Mouse (Mus musculus) 3T3-L1 (cell line): ENCODE measurements around the gene Cenpj.
A peak's percentile ranks its signal among the peaks of the same experiment; 100 is the strongest.

Experiments
- DNase-seq: peaks from one replicate; pipeline ENCODE4 v3.0.0-alpha.2; 2015; ENCODE audit warnings: low read depth, low spot score

Gene Cenpj

DNA sequence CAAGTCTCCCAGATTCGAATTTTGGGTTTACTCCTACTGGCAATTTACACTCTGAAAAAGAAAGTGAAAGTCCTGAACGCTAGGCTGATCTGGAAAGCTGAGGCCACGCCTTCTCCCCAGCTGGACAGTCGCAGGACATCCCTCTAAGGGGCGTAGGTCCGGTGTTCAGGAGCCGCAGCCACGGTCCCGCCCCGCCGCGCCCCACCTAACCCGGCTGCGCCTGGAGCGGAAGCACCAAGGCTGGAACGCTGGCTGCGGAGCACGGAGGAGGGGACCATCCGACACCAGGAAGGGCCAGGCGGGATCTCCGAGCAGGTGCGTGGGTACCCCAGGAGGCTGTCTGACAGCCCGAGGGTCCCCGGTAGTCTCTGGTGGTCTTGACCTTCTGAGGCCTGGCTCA, at the start of gene Cenpj, which contains the start of gene Parp4:
Gene Cenpj, minus strand, starts transcription at position 10 of the 400 bp plus-strand sequence.
Gene Parp4, plus strand, starts transcription at position 204 of the 400 bp plus-strand sequence.
- peak; percentile 93 for DNase-seq

DNA sequence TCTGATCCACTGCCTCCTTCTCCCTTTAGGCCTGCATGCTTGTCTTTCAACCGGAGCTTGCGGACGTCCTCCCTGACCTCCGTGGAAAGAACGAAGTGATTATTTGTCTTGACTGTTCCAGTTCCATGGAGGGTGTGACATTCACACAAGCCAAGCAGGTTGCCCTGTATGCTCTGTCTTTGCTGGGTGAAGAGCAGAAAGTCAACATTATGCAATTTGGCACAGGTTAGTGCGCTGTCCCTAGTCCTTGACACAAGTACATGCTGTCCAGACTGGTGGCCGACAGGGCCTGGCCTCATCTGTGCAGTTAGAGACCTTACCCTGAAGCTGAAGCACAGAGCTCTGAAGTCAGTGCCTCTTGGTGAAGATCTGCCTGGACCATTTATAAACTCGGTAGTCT, 45.2 kb upstream of the Cenpj start:
- no peak for DNase-seq

DNA sequence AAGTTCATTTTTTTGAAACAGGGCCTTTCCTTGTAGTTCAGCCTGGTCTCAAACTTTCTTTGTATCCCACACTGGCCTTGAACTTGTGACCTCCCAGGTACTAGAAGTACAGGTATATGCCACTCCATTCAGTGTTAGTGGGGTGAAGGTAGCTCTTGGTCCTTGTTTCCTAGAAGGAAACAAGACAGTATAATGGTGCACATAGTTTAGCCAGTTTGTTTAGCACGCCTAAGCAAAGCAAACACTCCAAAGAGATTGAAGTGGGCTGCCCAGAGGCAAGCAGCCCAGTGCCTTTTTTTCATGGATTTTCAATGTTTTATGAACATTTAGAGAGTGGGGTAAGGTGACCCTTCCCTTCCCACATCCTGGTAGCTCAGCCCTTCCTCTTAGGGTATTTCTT, 42.2 kb upstream of the Cenpj start:
- no peak for DNase-seq

DNA sequence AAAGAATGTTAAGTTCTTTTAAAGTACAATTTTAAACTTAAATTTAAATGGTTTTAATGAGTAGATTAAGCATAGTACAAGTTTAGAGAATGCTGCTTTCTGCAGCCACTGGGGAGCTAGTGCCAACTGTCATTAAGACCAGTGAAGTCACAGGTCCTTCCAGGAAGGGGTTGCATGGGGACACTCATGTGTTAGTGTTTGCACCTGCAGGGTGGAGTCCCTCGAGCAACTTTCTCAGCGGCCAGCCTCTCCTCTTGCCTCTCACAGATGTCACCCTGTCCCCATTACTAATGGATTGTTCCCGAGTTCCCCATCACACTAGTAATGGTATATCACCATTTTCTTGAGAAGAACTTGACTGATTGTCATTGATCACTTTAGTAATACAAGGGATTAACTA, 38.0 kb upstream of the Cenpj start:
- DNase-seq: no peak

DNA sequence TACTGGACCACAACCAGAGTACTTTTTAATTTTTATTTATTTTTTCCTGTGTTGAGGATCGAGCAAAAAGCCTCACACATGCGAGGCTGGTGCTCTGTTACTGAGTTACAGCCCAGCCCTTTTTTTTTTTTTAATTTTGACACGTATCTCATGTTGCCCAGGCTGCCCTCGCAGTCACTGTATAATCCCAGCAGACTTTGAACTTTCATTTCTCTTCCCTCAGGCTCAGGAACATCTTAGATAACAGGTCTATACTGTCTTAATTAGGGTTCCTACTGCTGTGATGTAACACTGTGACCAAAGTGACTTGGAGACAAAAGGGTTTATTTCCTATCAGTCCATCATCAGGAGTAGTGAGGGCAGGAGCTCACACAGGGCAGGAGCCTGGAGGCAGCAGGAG, 29.9 kb upstream of the Cenpj start:
- no peak for DNase-seq

DNA sequence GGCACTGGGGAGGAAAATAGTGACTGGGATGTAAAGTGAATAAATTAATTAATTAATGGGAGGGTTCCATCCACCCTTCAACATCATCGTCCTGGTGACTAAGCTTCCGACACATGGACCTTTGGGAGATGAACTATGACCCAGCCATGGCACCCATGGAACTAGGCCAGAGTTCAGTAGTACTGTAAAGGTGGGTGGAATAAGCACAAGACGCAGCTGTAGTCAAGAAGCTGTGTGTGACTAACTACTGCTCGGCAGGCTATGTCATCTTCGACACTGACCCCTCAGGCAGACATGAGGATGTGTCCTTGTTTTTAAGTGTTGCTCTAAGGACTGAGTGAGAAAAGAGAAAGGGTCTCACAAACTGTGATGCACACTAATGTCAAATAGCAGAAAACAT, 29.2 kb upstream of the Cenpj start:
- DNase-seq: no peak

DNA sequence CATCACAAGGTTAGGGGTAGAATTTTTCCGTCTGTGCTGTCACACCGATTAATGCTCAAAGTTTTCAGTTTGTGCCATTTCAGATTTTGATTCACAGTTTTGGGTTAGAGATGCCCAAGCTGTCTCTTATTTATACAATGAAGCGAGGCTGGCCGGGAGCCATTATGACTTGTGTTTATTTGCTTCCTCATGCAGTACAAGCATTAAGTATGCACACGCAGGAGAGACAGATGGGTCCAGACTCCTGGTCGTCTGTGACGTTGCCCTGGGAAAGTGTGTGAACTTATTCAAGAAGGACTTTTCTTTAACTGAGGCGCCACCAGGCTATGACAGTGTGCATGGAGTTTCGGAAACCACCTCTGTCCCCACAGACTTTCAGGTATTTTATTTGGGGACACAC, 26.8 kb upstream of the Cenpj start:
- DNase-seq: no peak

DNA sequence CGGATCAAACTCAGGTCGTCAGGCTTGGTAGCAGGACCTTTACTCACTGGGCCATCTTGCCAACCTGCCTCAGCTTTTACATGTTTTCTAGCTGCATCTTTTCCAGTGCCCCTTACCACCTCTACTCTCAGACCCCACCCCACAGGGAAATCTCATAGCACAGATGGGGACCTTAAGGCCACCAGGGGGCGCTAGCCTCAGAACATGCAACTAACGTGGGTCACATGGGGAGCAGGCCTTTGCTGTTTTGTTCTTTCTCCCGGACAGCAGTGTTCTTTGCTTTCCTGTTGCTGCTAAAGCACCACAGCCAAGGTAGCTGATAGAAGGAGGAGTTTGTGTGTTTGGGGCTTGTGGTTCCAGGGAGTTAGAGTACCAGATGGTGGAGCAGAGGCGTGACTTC, 23.5 kb upstream of the Cenpj start:
- peak; percentile 43 for DNase-seq

DNA sequence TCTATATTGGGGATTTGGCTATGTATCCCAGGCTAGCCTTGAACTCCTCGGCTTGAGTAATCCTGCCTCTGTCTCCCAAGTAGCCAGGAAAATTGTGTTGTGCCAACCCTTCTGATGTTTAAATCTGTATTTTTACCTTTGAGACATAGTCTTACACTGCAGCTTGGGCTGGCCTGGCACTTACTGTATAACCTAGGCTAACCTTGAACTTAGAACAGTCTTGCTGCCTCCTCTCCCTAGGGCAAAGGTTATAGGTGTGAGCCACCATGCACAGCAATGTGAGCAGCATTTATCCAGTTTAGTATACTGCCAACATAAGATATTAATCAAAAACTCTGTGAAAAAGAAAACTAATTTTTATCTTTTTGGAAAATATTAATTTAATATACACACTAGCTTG, 19.6 kb upstream of the Cenpj start:
- no peak for DNase-seq

DNA sequence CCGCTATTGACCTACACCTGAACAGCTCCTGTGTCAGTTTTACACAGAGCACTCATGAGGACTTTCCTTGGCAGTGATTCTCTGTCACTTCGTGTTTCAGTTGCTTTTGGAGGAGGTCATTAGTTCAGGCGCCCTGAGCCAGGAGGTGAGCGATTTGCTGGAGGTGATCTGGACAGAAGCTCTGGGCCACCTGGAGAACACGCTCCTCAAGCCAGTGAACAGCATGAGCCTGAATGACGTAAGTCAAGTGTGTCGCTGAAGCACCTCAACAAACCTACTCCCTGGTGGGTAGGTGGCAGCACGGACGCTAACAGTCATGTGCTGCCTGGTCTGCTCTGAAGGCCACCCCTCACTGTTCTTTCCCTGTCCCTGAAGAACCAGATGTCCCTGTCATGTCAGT, 17.0 kb upstream of the Cenpj start:
- DNase-seq: no peak

DNA sequence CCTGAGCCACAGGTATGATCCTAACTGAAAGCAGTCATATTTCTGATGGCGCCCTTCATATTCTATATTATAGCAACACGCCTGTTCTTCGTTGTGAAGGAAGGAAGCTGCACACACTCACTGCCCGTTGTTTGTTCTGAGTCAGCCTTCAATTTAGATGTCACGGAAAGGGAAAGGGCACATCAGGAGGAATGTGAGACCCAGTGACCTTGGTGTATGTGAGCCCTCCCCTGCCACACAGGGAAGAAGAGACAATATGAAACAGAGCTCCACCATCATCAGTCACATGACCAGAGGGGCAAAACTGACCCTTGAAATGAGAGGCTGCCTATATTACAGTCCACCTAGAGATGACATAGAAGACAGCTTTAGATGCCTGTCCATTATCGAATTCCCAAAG, 7.1 kb upstream of the Cenpj start:
- DNase-seq: no peak

DNA sequence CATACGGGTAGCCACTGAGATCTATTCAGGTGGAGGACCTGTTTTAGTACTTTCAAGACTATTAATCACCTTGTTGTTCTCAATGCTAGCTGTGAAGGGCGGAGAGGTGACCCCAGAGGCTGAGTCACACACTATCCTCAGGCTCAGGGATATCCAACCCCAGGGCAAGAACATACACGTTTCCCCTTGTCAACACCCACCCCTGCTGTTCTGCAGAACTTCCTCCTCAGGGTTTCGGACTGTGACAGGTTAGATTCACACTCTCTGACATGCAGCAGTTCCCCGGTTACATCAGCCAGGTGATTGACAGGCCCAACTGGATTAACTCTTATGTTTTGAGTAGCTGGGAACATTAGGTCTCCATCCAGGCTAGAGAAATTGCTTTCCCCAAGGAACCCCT, 5.9 kb upstream of the Cenpj start:
- DNase-seq: no peak

DNA sequence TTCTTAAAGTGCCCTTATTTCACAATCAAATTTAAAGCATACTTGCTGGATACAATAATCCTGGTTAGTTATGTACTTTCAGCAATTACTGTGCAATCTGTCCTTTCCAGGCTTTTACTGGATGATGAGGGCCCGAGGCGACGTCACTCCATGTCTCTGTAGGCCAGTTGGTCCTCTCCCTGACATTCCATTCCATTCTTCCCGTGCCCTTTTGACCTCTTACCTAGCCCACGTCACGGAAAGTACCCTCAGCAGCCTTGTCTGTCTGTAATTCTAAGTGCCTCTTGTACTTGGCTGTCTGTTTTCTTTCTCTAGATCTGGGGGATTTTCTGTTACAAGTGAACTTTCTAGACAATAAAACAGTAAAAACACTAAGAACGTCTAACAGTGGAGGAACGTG, 3.8 kb upstream of the Cenpj start:
- DNase-seq: no peak

DNA sequence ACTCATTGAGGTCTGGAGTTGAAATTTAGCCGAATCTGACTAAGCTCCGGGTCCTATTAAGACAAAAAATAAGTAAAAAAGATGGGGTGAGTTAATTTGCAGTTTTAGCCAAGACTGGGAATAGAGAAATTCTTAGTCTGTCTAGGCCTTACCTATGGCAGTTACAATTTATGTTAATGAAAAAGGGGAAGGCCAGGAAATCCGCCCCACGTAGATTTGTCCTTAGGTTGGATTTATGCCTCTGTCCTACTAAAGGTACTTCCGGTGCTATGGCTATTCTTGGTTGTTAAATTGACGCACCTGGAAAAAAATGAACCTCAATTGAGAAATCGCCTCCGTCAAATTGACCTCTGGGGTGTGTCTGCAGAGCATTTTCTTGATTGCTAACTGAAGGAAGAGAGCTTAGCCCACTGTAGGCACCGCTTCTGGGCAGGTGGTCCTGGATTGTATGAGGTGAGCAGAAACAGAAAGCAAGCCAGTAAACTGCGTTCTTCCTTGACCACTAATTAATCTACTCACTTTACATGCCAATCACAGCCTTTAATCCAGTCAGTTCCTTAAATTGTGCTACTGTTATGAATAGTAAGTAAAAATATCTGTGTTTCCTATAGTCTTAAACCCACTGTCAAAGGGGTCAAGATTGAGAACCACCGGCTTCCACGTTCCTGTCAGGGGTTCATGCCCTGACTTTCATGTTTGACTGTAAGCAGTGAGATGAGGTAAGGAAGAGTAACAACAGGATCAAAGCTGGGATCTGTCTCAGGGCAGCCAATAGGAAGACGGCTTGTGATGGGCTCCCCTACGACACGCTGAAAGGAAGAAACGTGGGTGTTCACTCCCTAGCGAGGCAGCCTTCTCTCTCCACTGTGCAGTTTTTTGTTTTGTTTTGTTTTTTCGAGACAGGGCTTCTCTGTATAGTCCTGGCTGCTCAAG, 1.0 kb upstream of the Cenpj start:
- no peak for DNase-seq

DNA sequence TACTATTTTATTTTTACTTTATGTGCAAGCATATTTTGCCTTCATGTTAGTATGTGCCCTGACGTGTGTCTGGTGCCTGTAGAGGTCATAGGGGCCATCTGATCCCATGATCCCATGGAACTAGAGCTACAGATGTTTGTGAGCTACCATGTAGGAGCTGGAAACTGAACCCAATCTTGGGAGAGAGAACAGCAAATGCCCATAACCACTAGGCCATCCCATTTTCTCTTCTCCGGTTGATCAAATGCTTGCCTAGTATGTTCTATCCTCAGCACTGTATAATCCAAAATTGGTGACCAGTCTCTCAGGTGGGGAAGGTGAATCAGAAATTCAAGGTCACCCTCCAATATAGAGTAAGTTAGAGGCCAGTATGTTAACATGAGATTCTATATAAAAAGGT, 2.7 kb downstream of the Cenpj start:
- no peak for DNase-seq

DNA sequence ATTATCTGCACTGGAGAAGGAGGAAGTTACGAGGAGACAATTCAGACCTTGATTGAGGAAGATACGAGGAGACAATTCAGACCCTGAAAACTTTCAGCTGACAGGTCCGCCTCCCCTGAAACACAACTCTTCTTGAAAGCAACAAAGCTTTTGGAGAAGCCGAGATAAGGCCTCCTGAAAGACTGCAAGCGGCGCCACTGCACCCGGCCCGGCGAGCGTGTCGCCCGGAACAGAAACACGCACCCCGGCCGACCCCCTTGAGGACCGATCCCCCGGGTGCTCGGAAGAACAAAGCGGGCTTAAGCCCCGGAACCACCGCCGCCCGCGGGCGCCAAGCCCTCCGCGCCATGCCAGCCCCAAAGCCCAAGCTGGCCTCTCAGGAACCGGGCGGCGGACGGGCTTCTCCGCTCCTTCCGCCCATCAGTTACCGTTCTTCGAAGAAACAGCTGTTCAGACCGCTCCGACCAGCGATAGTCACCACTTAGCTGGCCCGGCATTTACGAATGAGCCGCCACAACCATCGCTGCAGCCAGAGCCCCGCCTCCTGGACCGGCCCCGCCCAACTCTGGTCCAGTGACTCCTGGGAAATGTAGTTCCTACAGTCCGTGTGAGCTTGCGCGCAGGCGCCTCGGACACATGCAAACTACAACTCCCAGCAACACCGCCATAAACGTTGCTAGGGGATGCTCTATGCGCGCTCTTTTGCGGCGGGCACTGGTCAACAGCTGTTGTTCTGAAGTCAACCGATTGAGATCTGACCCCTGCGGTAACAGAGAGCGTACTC, 3.7 kb downstream of the Cenpj start:
- peak; percentile 93 for DNase-seq

DNA sequence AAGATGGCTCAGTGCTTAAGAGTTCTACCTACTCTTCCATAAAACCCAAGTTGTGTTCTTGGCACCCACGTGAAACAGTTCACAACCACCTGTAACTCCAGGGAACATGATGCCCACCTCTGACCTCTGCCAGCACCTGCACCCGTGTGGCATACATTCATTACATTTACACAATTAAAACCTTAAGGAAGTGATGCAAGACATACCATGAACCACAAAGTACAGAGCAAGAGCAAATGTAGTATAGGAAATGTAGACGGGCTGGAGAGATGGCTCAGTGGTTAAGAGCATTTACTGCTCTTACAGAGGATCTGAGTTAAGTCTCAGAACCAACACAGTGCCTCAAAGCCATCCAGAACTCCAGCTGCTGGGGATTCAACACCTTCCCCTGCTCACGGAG, 6.2 kb downstream of the Cenpj start:
- no peak for DNase-seq

DNA sequence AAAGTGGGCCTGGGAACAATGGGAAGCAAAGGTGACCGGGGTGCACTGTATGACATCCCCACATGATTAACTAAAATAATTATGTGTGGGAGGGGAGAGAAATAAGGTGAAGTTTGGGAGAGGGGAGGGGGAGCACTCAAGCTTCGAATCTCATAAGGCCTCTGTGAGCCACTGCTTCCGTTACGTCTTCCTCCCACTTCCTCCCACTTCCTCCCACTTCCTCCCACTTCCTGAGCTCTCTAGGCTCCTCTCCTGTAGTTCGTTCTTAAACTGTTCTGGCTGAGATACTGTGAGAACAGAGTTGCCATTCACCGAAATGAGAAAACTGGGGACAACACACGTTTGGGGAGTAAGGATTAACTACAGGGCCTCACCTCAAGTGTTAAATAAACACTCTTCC, 7.7 kb downstream of the Cenpj start:
- DNase-seq: no peak

DNA sequence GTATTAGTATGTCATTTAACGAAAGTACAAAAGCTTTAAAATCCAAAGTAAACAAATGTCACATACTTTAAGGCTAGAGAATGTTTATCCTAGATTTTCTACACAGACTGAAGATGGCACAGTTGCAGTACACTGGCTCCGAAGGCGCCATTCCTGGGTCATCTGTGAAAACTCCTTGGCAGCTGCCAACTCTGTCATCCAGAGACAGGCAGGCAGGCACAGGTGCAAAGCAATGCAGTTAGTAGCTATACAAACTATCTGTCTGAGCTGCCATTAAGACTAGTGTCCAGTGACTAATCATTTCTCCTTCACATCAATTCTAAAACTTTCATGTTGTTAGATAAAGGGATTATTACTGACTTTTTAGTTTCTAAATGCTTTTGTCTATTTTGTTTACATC, 16.1 kb downstream of the Cenpj start:
- DNase-seq: no peak

DNA sequence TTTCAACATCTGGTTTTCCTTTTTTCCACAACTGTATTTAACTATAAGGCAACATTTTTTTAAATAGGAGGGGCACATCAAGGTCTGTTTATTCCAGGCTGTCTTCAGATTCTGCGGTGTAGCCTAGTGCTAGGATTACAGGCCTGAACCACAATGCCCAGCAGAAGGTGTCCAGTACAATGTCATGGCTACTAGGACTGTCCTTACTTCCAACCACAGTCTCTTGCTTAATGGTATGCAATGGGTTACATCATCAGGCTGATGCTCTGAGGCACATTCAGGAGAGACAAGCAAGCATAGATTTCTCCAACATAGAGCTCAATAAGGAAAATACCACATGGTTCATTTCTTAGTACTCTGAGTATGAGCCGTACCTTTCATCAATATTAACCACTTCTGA, 20.5 kb downstream of the Cenpj start:
- DNase-seq: no peak

DNA sequence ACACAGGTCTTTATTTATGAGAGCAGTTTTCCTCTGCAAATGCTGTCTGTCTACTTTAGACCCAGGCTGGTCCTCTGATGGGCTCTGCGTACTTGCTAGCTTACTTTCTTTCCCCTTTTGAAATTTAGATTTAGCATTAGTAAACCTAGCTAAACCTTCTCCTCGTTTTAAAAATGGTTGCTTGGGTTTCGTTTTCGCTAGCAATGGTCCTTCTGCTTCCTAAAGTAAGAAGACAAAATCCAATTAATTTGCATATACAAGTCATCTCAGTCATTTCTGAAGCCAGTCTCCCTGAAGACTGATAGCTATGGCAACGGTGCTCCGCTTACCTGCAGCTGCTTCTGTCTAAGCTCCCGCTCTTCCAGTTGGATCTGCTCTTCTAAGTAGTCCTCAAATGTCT, 21.9 kb downstream of the Cenpj start:
- DNase-seq: no peak

DNA sequence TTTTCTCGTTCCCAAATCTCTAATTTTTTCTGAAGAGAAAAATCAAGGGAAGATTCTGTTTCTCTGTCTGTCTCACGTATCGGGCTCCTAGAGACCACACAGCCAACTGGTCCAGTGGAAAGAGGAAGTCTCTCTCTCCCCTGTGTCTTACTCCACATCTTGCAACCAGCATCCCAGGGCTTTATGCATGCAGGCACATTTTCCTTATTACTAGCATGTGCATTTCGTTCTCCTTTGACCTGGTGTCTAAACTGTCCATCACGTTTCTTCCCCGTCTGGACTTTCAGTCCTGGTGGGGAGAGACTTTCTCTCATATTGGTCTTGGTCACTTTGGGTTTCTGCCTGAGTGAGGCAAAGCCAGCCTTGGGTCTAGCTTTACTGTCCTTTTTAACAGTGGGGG, 22.3 kb downstream of the Cenpj start:
- DNase-seq: no peak

DNA sequence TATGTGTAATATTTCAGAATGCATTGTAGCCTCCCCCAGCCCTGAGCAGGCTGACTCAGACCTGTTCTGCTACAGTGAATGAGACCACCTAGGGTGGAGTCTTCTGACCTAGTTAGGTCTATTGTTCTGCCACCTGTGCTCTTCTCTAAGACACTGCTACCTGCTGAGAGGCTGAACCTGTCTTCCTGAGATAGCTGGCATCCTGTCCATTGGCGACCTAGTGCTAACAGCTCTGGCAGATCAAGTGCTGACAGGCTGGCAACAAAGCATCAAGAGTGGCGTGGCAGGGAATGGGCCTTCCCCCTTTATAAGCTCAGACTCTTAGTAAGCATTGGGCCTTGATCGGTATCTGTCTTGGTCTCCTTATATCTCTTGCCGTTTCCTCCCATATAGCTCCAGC, 24.3 kb downstream of the Cenpj start:
- DNase-seq: no peak
